Mouse (Mus musculus) intestine, postnatal 0 days (tissue): ENCODE results near the gene Fmo5. TPM values are rescaled to one million over a fixed set of nuclear protein-coding genes. Genes with fewer than 3 reads are reported as not detected.
A peak's percentile ranks its signal among the peaks of the same experiment; 100 is the strongest.

ENCODE experiments used
- ATAC-seq: fragments of 200-750 bp; cut with Nextera tagmentation; 2 replicates; pipeline ENCODE4 v1.8.0; 2017; ENCODE audit warnings: mild to moderate bottlenecking, moderate TSS enrichment, moderate library complexity
- H3K27ac ChIP-seq: fragments of 300-500 bp; sonication (generic); 2 replicates; pipeline ENCODE4 v1.5.1; 2014; ENCODE audit warnings: mild to moderate bottlenecking, low read depth, low read length, moderate library complexity
- H3K27me3 ChIP-seq: fragments of 300-500 bp; sonication (generic); replicated peaks from 2 replicates; pipeline ENCODE4 v1.6.1; 2014; ENCODE audit warnings: low read length, mixed read lengths; ENCODE audit not compliant: control insufficient read depth, insufficient read depth
- H3K36me3 ChIP-seq: fragments of 300-500 bp; sonication (generic); 2 replicates; pipeline ENCODE4 v1.6.1; 2014; ENCODE audit warnings: mild to moderate bottlenecking, moderate library complexity; ENCODE audit not compliant: control insufficient read depth, insufficient read depth
- H3K4me1 ChIP-seq: fragments of 300-500 bp; sonication (generic); replicated peaks from 2 replicates; pipeline ENCODE4 v1.6.1; 2014; ENCODE audit warnings: antibody characterized with exemption, low read length, mixed read lengths; ENCODE audit not compliant: control insufficient read depth, insufficient read depth
- H3K4me2 ChIP-seq: fragments of 300-500 bp; sonication (generic); replicated peaks from 2 replicates; pipeline ENCODE4 v1.6.1; 2014; ENCODE audit warnings: low read depth, mild to moderate bottlenecking, moderate library complexity
- H3K4me3 ChIP-seq: fragments of 300-500 bp; sonication (generic); 2 replicates; pipeline ENCODE4 v1.5.1; 2014; ENCODE audit warnings: low read depth, low read length
- H3K9ac ChIP-seq: fragments of 300-500 bp; sonication (generic); 2 replicates; pipeline ENCODE4 v1.6.1; 2014; ENCODE audit warnings: mild to moderate bottlenecking, low read depth, low read length
- H3K9me3 ChIP-seq: fragments of 300-500 bp; sonication (generic); 2 replicates; pipeline ENCODE4 v1.6.1; 2016; ENCODE audit warnings: mixed run types; ENCODE audit not compliant: control insufficient read depth
- CTCF ChIP-seq: sonication (generic); IDR thresholded peaks from 2 replicates; pipeline ENCODE4 v1.5.1; 2016; ENCODE audit warnings: low read depth, mild to moderate bottlenecking, control low read depth, antibody characterized with exemption, moderate library complexity
- WGBS: fragments of 180-500 bp; shearing (Covaris S2); extraction: QIAGEN DNeasy Blood & Tissue Kit; methylation state at CpG from one replicate; pipeline ENCODE4 v1.1.7; 2014; 5-methylcytosine and 5-hydroxymethylcytosine counted together
- polyA plus RNA-seq: library from polyadenylated mRNA; unstranded; fragments of >200 nt; fragmentation: Nextera tagmentation; extraction: Ambion mirVana; gene quantifications from 2 replicates; pipeline ENCODE4 v1.2.1, GENCODE M21; 2015

Fmo5 gene
- polyA plus RNA-seq, 1 experiment from 2014 or later, result 94.6 TPM

- no peak overlapping the region for H3K4me3 ChIP-seq
- no peak for TF ChIP-seq CTCF
- H3K27me3 ChIP-seq, result no peaks in the 10 kb centered on the region
- ATAC-seq, result peak; percentile 77
- H3K9ac ChIP-seq, result no peak overlapping the region
- H3K27ac ChIP-seq, result no peak overlapping the region
- no peak overlapping the region for H3K4me2 ChIP-seq
- WGBS, result 11% methylated on average over 1 of the region's 1 CpGs
- no peaks in the 10 kb centered on the region for H3K4me1 ChIP-seq
- no peaks in the 10 kb centered on the region for H3K9me3 ChIP-seq
- no peaks in the 10 kb centered on the region for H3K36me3 ChIP-seq
Observed at GRCm38 (mm10) chr3:97615154-97615553, 13.4 kb upstream of the Fmo5 start.

- Histone ChIP-seq H3K4me1 (no peaks in the 10 kb centered on the region), H3K9ac (no peak overlapping the region), H3K27ac (no peak overlapping the region), H3K27me3 (no peaks in the 10 kb centered on the region), H3K4me3 (no peak overlapping the region), H3K36me3 (no peaks in the 10 kb centered on the region), H3K9me3 (no peaks in the 10 kb centered on the region), H3K4me2 (no peak overlapping the region)
- no peak for TF ChIP-seq CTCF
- WGBS, result 72% methylated on average over 4 of the region's 4 CpGs
- ATAC-seq, result no peak
Observed at GRCm38 (mm10) chr3:97615933-97616332, 12.7 kb upstream of the Fmo5 start.

- Histone ChIP-seq H3K4me3 (no peak overlapping the region), H3K4me2 (peak overlapping the region; percentile 32; the same call in 1 of the 2 replicates), H3K27ac (peak overlapping the region; percentile 28; the same call in 1 of the 2 replicates), H3K9me3 (no peaks in the 10 kb centered on the region), H3K9ac (no peak overlapping the region), H3K36me3 (no peaks in the 10 kb centered on the region), H3K4me1 (no peaks in the 10 kb centered on the region), H3K27me3 (no peaks in the 10 kb centered on the region)
- no peak for ATAC-seq
- no peak for TF ChIP-seq CTCF
- WGBS, result 94% methylated on average over 18 of the region's 19 CpGs
Observed at GRCm38 (mm10) chr3:97617091-97617825, 11.3 kb upstream of the Fmo5 start.

DNA sequence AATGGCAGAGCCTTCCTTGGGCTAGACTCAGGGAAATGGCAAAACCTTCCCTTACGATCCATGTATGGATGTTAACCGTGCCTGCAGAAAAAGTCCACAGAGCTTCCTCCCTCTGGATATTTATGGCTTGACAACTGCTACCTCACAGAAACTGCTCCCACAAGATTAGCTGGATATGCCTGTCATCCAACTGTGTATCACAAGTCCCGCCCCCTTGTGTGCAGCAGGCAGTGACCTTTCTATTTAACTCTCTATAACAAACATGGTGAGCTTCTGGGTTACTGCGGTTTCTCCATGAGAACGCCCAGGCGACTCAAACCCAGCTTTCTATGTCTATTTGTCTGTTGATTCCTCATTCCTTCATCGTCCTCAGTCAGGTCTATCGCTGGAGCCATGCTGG lies 10.7 kb upstream of the Fmo5 start:
- Histone ChIP-seq H3K27ac (peak overlapping the region; percentile 28; the same call in 1 of the 2 replicates), H3K4me2 (peak overlapping the region; percentile 32; the same call in 1 of the 2 replicates), H3K9ac (no peak overlapping the region), H3K4me3 (no peak overlapping the region), H3K9me3 (no peaks in the 10 kb centered on the region), H3K27me3 (no peaks in the 10 kb centered on the region), H3K36me3 (no peaks in the 10 kb centered on the region), H3K4me1 (no peaks in the 10 kb centered on the region)
- peak; percentile 48 for ATAC-seq
- TF ChIP-seq CTCF, result no peak
- WGBS, result 40% methylated on average over 8 of the region's 8 CpGs

GRCm38 (mm10) chr3:97620657-97621056 lies 7.9 kb upstream of the Fmo5 start:
- peak; percentile 81 for ATAC-seq
- no peak for TF ChIP-seq CTCF
- H3K4me3 ChIP-seq, result no peak overlapping the region

GRCm38 (mm10) chr3:97624611-97625010 lies 4.0 kb upstream of the Fmo5 start:
- Histone ChIP-seq H3K36me3 (no peaks in the 10 kb centered on the region), H3K4me3 (no peak overlapping the region), H3K9me3 (no peaks in the 10 kb centered on the region), H3K27me3 (no peaks in the 10 kb centered on the region), H3K4me1 (peaks cover 10% of the 10 kb centered on the region), H3K4me2 (no peak overlapping the region), H3K9ac (no peak overlapping the region), H3K27ac (no peak overlapping the region)
- no peak for TF ChIP-seq CTCF
- WGBS, result 27% methylated on average over 2 of the region's 2 CpGs
- no peak for ATAC-seq

More at GRCm38 (mm10) chr3:97620657-97621056, 7.9 kb upstream of the Fmo5 start:
- Histone ChIP-seq H3K36me3 (no peaks in the 10 kb centered on the region), H3K9ac (no peak overlapping the region), H3K27me3 (no peaks in the 10 kb centered on the region), H3K4me2 (no peak overlapping the region), H3K27ac (peak overlapping the region; percentile 50), H3K9me3 (no peaks in the 10 kb centered on the region), H3K4me1 (no peaks in the 10 kb centered on the region)
- 37% methylated on average over 4 of the region's 4 CpGs for WGBS
